Mouse (Mus musculus) neural tube, embryonic 11.5 days (tissue): ENCODE measurements at regions not wholly inside any gene's neighbourhood (a gene's known extent, or its start where the extent isn't known, plus 50 kb on each side); places are given as distances from the start of the nearest gene placed in this dataset.

ENCODE experiments used
- ATAC-seq: fragments of 200-750 bp; cut with Nextera tagmentation; 2 replicates; pipeline ENCODE4 v1.8.0; 2017; ENCODE audit warnings: moderate number of reproducible peaks, mild to moderate bottlenecking, moderate TSS enrichment, moderate library complexity; ENCODE audit not compliant: insufficient read depth, low FRiP score, low TSS enrichment
- DNase-seq: peaks from one replicate; pipeline ENCODE4 v3.0.0-alpha.2; 2015; ENCODE audit warnings: low spot score
- H3K27ac ChIP-seq: fragments of 300-500 bp; sonication (generic); 2 replicates; pipeline ENCODE4 v1.5.1; 2014; ENCODE audit warnings: low read depth, mild to moderate bottlenecking, low read length
- H3K27me3 ChIP-seq: fragments of 300-500 bp; sonication (generic); 2 replicates; pipeline ENCODE4 v1.6.1; 2014; ENCODE audit warnings: mild to moderate bottlenecking, low read length, mixed read lengths; ENCODE audit not compliant: control insufficient read depth, insufficient read depth
- H3K36me3 ChIP-seq: fragments of 300-500 bp; sonication (generic); 2 replicates; pipeline ENCODE4 v1.6.1; 2014; ENCODE audit warnings: mild to moderate bottlenecking, low read length, moderate library complexity, mixed read lengths; ENCODE audit not compliant: control insufficient read depth, insufficient read depth
- H3K4me1 ChIP-seq: fragments of 300-500 bp; sonication (generic); 2 replicates; pipeline ENCODE4 v1.6.1; 2014; ENCODE audit warnings: low read length, mixed read lengths; ENCODE audit not compliant: control insufficient read depth, insufficient read depth
- H3K4me2 ChIP-seq: fragments of 300-500 bp; sonication (generic); 2 replicates; pipeline ENCODE4 v1.6.1; 2014; ENCODE audit warnings: low read depth, mild to moderate bottlenecking, moderate library complexity
- H3K4me3 ChIP-seq: fragments of 300-500 bp; sonication (generic); 2 replicates; pipeline ENCODE4 v1.5.1; 2014; ENCODE audit warnings: low read depth, low read length
- H3K9ac ChIP-seq: fragments of 300-500 bp; sonication (generic); 2 replicates; pipeline ENCODE4 v1.6.1; 2014; ENCODE audit warnings: mild to moderate bottlenecking, low read length
- H3K9me3 ChIP-seq: fragments of 300-500 bp; sonication (generic); 2 replicates; pipeline ENCODE4 v1.6.1; 2016; ENCODE audit warnings: low read length; ENCODE audit not compliant: control insufficient read depth
- WGBS: fragments of 180-500 bp; shearing (Covaris S2); extraction: QIAGEN DNeasy Blood & Tissue Kit; methylation state at CpG from one replicate; pipeline ENCODE4 v1.1.7; 2014; 5-methylcytosine and 5-hydroxymethylcytosine counted together

DNA sequence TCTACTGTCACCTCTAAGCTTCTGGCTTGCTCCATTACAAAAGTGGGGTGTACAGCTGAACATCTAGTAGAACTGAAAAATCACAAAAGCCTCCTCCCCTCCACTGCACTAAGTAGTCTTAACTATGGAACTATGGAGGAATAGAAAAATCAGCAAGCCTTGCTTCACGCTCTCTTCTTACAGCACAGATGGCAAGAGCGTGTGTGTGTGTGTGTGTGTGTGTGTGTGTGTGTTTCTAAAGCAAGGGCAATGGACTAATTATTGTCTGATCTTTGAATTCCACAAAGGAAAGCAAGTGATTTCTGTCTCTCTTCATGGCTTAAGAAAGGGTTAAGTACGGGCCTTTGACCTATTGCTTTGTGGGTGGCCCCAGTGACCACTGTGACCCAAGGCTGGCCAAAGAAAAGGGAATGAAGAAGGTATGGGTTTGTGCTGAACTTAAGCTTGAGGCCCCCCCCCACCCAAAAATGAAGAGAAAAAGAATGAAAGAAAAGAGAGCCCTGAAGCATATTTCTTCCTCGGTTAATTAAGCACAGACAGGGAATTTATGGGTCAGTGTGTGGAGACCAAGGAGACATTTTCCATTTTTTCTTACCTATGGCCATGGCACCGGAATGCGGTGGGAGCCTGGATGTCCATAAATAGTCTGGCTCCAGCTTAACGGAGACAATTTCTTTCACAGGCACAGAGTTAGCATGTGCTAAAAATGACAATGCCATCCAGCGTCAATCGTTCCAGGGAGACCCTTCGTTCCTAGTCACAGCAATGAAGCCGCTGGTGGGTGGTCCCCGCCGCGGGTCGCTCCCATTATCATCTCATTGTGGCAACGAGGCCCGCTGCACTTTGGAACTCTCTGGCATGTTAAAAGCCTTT is 119.8 kb downstream of the Zbtb18 start:
- H3K4me3 ChIP-seq = no peak overlapping the region
- peaks cover 5% of the 10 kb centered on the region for H3K4me1 ChIP-seq
- H3K27ac ChIP-seq = peak overlapping the region; percentile 60
- H3K9ac ChIP-seq = no peak overlapping the region
- H3K9me3 ChIP-seq = no peaks in the 10 kb centered on the region
- H3K36me3 ChIP-seq = no peaks in the 10 kb centered on the region
- no peaks in the 10 kb centered on the region for H3K27me3 ChIP-seq
- 24% methylated on average over 17 of the region's 17 CpGs for WGBS
- peak; percentile 83 for DNase-seq
- H3K4me2 ChIP-seq = 0 out of 2 replicates have a peak overlapping the region, but pooled peaks have one; percentile 19
- peak; percentile 90 for ATAC-seq

DNA sequence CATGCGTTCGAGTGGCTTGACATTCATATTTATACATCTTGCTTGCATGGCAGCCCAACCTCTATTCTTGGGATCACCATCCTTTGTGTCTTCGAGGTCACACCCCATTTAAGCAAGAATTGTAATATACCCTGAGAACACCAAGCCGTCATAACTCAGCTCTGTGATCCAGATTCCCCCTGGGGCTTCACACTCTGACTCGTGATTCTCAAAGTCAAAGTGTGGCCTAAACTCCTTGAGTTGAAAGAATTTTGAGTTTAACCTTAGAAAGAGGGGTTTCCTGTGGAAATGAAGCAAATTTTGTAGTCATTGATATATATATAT is 120.4 kb downstream of the Zbtb18 start:
- Histone ChIP-seq H3K36me3 (no peaks in the 10 kb centered on the region), H3K9ac (no peak overlapping the region), H3K4me3 (no peak overlapping the region), H3K4me2 (0 out of 2 replicates have a peak overlapping the region, but pooled peaks have one; percentile 19), H3K27me3 (no peaks in the 10 kb centered on the region), H3K27ac (peak overlapping the region; percentile 60; the same call in 1 of the 2 replicates), H3K9me3 (no peaks in the 10 kb centered on the region), H3K4me1 (peaks cover 5% of the 10 kb centered on the region)
- ATAC-seq (peak; percentile 78), DNase-seq (no peak)
- WGBS = 31% methylated on average over 5 of the region's 5 CpGs

GRCm38 (mm10) chr1:177565678-177566077 is 123.5 kb downstream of the Zbtb18 start:
- peaks cover 5% of the 10 kb centered on the region; the same call in 1 of the 2 replicates for H3K4me1 ChIP-seq
- no peak for DNase-seq
- H3K9me3 ChIP-seq = no peaks in the 10 kb centered on the region
- no peak overlapping the region for H3K27ac ChIP-seq
- 83% methylated on average over 3 of the region's 3 CpGs for WGBS
- H3K4me2 ChIP-seq = no peak overlapping the region
- no peak overlapping the region for H3K4me3 ChIP-seq
- no peak overlapping the region for H3K9ac ChIP-seq
- ATAC-seq = no peak
- H3K27me3 ChIP-seq = no peaks in the 10 kb centered on the region
- no peaks in the 10 kb centered on the region for H3K36me3 ChIP-seq

- Histone ChIP-seq H3K9ac (no peak overlapping the region), H3K4me1 (no peaks in the 10 kb centered on the region), H3K27ac (no peak overlapping the region), H3K4me3 (no peak overlapping the region), H3K27me3 (no peaks in the 10 kb centered on the region), H3K9me3 (no peaks in the 10 kb centered on the region), H3K4me2 (no peak overlapping the region), H3K36me3 (no peaks in the 10 kb centered on the region)
- WGBS = 87% methylated on average over 9 of the region's 9 CpGs
- no peak for ATAC-seq
- no peak for DNase-seq
Measured at GRCm38 (mm10) chr1:177568056-177568816, 126.1 kb downstream of the Zbtb18 start.

DNA sequence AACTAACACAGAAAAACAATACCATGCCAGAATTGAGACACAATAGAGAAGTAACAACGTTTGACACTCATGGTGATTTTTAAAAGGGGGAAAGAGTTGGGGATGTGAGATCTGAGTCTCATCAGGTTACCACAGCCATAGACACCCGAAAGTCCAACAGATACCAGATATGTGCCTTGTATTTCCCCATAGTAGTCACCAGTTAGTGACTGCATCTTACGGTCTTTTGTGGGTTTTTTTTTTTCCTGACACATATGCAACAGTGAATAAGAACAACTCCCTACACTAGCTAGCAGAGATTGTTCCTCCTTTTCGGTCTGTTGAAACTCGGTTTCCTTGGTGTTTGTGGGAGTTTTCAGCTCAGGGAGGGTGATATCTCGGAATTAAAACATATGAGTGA is 127.4 kb downstream of the Zbtb18 start:
- no peak overlapping the region for H3K27ac ChIP-seq
- H3K27me3 ChIP-seq = no peaks in the 10 kb centered on the region
- H3K4me2 ChIP-seq = no peak overlapping the region
- WGBS = 87% methylated on average over 6 of the region's 6 CpGs
- H3K36me3 ChIP-seq = no peaks in the 10 kb centered on the region
- H3K9ac ChIP-seq = no peak overlapping the region
- no peak overlapping the region for H3K4me3 ChIP-seq
- no peaks in the 10 kb centered on the region for H3K9me3 ChIP-seq
- DNase-seq (no peak), ATAC-seq (no peak)
- H3K4me1 ChIP-seq = no peaks in the 10 kb centered on the region

- DNase-seq = no peak
- H3K4me1 ChIP-seq = no peaks in the 10 kb centered on the region
Measured at GRCm38 (mm10) chr1:177573017-177573725, 131.0 kb downstream of the Zbtb18 start.

DNA sequence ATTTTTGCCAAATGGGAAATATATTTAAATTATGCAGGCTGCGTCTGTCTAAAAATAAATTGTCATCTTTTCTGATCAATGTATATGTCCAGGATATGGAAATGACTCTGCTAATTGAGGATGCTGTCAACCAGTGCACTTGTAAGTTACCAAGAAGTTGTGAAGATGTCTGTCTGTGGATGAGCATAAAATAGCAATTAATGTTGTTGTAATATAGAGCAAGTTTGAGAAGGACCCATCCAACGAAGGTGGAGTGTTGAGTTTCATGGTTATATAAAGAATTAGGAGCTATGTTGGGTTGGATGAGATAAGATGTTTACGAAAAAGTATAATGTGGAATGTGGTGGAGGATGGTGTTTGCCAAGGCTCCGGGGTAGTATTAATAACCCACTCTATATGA is 131.6 kb downstream of the Zbtb18 start:
- 93% methylated on average over 4 of the region's 4 CpGs for WGBS
- no peak overlapping the region for H3K27ac ChIP-seq
- H3K9me3 ChIP-seq = no peaks in the 10 kb centered on the region; the same call in 1 of the 2 replicates
- no peak for ATAC-seq
- H3K4me1 ChIP-seq = no peaks in the 10 kb centered on the region
- H3K9ac ChIP-seq = no peak overlapping the region
- DNase-seq = no peak
- no peaks in the 10 kb centered on the region for H3K36me3 ChIP-seq
- no peak overlapping the region for H3K4me3 ChIP-seq
- H3K27me3 ChIP-seq = no peaks in the 10 kb centered on the region
- no peak overlapping the region for H3K4me2 ChIP-seq

More at GRCm38 (mm10) chr1:177573017-177573725, 131.0 kb downstream of the Zbtb18 start:
- 90% methylated on average over 17 of the region's 17 CpGs for WGBS
- Histone ChIP-seq H3K27ac (no peak overlapping the region), H3K4me2 (no peak overlapping the region), H3K27me3 (no peaks in the 10 kb centered on the region), H3K9me3 (no peaks in the 10 kb centered on the region; the same call in 1 of the 2 replicates), H3K4me3 (no peak overlapping the region), H3K36me3 (no peaks in the 10 kb centered on the region), H3K9ac (no peak overlapping the region)
- no peak for ATAC-seq

DNA sequence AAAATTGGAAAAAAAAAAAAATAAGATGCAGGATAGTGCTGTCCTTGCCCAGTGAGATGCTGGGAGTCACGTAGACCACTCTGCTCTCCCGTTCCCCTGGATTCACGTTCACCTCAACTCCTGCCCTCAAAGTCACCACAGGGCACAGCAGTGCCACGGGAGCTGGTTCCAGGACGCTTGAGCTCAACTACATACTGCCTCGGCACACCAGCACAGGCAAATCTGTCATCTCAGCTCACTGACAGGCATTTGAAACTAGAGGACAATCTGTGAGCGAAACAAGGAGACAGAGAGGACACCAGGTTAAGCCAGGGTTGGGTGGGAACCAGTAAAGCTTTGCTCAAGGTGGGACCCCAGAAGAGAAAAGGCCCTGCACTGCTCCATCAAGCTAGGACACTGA is 132.2 kb downstream of the Zbtb18 start:
- no peaks in the 10 kb centered on the region for H3K27me3 ChIP-seq
- ATAC-seq (no peak), DNase-seq (no peak)
- no peaks in the 10 kb centered on the region; the same call in 1 of the 2 replicates for H3K9me3 ChIP-seq
- 85% methylated on average over 7 of the region's 7 CpGs for WGBS
- H3K27ac ChIP-seq = no peak overlapping the region
- no peak overlapping the region for H3K4me3 ChIP-seq
- H3K4me2 ChIP-seq = no peak overlapping the region
- H3K4me1 ChIP-seq = no peaks in the 10 kb centered on the region
- no peak overlapping the region for H3K9ac ChIP-seq
- no peaks in the 10 kb centered on the region for H3K36me3 ChIP-seq
